Mouse (Mus musculus): ENCODE measurements at regions not wholly inside any gene's neighbourhood (a gene's known extent, or its start where the extent isn't known, plus 50 kb on each side); places are given as distances from the start of the nearest gene placed in this dataset.
"Not testable (repeated sequence)": the region's sequence is repeated elsewhere in the genome, so short reads cannot be mapped to it uniquely, and the experiment has no call there.

DNA sequence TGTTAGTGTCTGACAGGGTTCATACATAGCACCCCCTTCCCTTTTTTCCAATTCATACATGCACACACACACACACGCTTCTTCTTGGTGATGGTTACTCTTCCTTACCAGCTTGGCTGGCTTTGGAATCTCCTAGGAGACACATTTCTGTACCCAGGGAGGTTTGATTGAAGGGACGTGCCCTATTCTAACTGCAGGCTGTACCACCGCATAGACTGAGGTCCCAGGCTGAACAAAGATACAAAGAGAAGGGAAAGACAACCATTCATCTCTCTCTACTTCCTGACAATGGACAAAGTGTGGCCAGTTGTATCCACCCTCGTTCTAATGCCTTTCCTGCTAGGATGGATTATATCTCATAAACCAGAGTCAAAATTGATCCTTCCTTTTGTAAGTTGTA, 100.0 kb downstream of the Raet1d start:
- DNase-seq (ENCODE audit: extremely low spot score): not testable (repeated sequence)

DNA sequence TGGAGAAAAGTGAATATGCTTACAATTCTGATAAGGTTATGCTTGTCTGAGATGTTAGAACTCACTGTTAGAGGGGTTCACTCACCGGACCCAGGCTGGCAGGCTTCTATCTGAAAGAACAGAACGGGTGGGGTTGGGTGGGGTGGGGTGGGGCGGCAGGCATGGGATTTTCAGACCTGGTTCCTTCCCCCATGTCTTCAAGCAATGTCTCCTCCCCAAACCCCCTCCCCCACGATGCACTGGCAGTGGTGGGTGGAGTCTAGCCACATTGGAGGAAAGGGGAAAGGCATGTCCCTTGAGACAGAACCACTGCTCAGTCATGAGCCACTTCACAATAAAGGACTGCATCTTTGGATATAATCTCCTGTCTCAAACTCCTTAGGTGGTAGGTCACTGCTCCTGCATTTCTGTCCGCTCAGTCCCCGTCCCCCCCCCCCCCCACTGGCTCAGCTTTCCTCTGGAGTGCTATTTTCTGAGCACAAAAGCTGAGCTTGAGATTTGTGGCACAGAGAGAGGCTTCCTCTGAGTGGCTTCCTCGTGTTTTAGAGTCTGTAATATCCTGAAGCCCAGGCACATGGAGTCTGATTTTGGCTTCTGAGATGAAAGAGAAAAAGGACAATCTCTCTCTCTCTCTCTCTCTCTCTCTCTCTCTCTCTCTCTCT, 100.6 kb downstream of the Raet1d start:
- peak; percentile 38 for DNase-seq (ENCODE audit: extremely low spot score)

DNA sequence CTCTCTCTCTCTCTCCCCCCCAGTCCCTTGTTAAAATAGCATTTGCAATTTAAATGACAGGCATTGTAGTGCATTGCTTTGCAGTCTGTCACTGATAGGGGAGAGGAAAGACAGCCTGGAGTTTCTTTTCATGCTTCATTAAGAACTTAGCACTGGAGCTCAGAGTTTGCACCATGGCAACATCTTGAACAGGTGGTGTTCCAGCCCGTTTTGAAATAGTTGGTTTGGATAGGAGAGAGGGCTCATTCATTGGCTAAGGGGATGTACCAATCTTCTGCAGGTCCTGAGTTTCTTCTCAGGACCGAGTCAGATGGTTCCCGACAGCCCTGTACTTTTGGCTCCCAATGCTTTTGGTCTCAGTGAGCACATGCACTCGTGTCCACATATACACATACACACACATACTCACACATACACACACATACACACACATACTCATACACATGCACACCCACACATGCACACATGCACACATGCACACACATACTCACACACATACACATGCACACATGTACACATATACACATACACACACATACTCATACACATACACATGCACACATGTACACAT, 101.2 kb downstream of the Raet1d start:
- DNase-seq (ENCODE audit: extremely low spot score): not testable (repeated sequence)

DNA sequence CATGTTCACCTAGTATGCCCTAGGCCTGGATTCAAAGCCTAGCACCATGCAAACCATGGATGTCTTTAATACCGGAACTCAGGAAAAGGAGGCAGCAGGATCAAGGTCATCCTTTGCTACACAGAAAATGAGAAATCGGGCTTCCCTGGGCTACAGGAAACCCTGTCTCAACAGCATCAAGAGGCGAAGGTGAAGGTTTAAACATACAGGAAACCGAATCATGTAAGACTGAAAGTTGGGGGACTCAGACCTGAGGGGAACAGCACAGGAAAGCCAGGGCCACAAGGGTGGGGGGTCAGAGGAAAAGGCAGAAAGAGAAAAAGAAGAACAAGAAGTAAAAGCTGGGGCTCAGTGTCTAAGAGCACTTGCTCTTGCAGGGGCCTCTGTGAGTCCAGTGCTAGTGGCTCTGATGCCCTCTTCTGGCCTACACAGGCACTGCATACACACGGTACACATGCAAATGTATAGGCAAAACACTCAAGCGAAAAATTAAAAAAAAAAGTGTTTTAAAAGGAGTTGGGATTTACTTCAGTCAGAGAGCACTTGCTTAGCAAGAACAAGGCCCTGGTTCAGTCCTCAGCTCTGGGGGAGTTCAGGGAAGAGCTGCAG, 111.5 kb downstream of the Raet1d start:
- DNase-seq (ENCODE audit: extremely low spot score): not testable (repeated sequence)

DNA sequence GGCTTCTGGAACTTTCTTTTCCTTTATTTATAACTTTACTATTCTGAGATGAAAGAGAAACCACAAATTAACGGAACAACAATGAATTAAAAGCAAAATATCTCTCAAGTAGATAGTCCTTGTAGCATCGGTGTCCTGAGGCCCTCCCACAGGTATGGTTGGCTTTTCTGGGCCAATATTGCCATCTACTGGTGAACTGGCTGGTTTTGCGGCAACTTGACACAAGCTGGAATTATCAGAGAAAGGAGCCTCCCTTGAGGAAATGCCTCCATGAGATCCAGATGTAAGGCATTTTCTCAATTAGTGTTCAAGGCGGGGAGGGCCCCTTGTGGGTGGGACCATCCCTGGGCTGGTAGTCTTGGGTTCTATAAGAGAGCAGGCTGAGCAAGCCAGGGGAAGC, 119.5 kb downstream of the Raet1d start:
- DNase-seq (ENCODE audit: extremely low spot score): peak; percentile 76

DNA sequence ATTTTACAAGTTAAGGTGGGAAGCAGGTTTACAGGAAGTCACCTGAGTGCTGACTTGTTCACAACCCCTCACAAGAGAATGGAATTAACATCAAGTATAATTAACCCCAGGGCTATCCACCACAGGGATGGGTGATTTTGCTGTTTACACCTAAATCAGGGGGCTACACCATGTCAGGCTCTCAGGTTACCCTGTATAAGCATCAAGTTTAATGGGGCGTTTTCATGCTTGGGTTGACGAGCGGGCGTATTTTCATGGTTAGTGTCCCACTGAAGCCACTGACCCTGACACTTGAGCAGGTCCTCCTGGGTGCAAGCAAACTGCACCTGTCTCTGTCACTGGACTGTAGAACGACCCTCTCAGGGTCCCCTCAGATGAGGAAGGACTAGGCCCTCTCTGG, 126.7 kb downstream of the Raet1d start:
- DNase-seq (ENCODE audit: extremely low spot score): not testable (repeated sequence)

DNA sequence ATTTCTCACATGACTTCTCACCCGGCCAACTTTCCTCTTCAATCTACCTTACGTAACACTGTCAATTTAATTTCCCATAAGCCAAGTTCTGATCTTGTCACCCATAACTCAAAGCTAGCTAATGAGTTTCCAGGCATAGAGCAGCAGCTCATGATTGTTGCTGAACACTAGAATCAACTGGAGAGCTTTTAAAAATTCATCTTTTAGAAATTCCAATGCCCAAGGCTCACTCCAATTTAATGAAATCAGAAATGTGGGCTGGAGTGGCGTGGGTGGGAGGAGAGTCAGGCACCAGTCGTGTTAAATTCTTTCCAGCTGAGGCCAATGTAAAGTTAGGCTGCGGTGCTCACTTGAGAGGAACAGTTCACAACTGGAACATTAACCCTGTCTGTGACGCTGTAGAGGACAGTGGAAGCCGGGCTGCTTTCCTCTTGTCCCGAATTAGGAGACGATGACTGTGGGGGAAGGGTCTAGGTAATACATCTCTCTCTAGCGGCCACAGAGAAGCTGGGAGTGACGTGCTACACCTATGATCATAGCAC, 131.5 kb downstream of the Raet1d start:
- not testable (repeated sequence) for DNase-seq (ENCODE audit: extremely low spot score)

DNA sequence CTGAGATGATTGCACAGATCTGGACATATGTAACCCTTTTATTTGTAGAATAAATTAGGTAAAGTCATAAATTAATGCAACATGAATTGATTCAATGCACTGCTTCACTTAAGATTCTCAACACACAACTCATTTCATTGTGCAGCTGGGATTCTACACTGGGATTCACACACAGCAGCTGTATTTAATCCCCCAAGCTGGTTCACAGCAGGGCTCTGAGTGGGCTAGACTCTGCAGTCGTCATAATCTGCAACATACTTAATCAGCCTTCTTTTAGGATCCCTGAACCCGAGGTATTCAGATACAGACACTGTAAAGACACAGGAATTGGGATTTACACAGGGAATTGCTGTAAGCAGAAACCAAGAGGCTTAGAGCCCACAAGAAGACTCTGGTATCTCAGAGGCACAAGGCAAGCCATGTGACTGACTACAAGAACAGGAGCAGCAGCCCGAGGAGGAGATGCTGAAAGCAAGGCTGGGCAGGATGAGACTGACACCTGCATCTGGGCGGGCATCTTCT, 135.7 kb downstream of the Raet1d start:
- DNase-seq (ENCODE audit: extremely low spot score): no peak
